Mouse (Mus musculus) bone marrow, adult 2 months (tissue): ENCODE data around the gene Msmp.

Source experiments
- CTCF ChIP-seq: fragments of 200-500 bp; IDR thresholded peaks from 2 replicates; pipeline ENCODE4 v1.5.1; 2011; ENCODE audit warnings: low read length, control low read depth; ENCODE audit not compliant: control insufficient read depth, insufficient read depth
- POLR2A ChIP-seq: fragments of 200-500 bp; IDR thresholded peaks from 2 replicates; pipeline ENCODE4 v1.6.1; 2011; ENCODE audit warnings: low read depth, mild to moderate bottlenecking, control low read depth, low read length, borderline replicate concordance; ENCODE audit not compliant: control insufficient read depth

- TF ChIP-seq CTCF (no peak), POLR2A (no peak)
These were observed 24.6 kb downstream of the Msmp start for GRCm38 (mm10) chr4:43559519-43560242.
